Comparison of ENCODE assay signal across 19 mouse cellular contexts in the genomic region with DNA sequence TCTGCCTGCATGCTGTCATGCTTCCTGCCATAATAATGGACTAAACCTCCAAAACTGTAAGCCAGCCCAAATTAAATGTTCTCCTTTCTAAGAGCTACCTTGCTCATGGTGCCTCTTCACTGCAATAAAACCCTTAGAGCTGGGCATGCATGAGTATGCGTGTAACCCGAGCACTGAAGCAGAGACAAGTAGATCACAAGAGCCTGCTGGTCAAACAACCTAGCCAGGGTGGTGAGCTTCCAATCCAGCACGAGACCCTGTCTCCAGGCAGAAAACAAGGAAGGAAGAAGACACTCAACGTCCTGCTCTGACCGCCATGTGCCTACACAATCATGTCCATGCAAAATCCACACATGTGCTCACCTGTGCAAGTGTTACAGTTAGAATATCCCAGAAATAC. TPM values are rescaled to one million over a fixed set of nuclear protein-coding genes. Genes with fewer than 3 reads are reported as not detected.
DNase-seq lines count a peak whose midpoint lies in the region; ATAC-seq and TF ChIP-seq lines count a peak whose summit lies in the region.
"Had no signal": no experiment of that assay in that cellular context is flagged by ENCODE, and none has a peak within 500 bp of the region (broad histone marks: within the 10 kb centered on the region; RNA-seq: fewer than 3 reads in every experiment).

No protein-coding gene starts in this region.

- TF ChIP-seq CTCF in lung, adult 2 months (IDR thresholded peaks at IDR 0.05; ENCODE audit: insufficient read depth, low read length) = no peak
- TF ChIP-seq CTCF in intestine, postnatal 0 days (IDR thresholded peaks at IDR 0.05; ENCODE audit: low read depth) = no peak

- peak; percentile 24 for DNase-seq in gastrocnemius, adult 18-20 months (ENCODE audit: low spot score)
- no peak for DNase-seq in gastrocnemius, adult 8-10 months (ENCODE audit: low spot score in 2 of 2)
- no peak for DNase-seq in kidney, adult 11 months
- DNase-seq in lung, adult 2 months = no peak
- DNase-seq in midbrain, embryonic 10.5 days (ENCODE audit: low spot score) = no peak
- DNase-seq: adrenal gland, postnatal 10 days; cerebellum, adult 11-12 months; cerebellum, postnatal 10 days; forebrain, postnatal 0 days; gastrocnemius, postnatal 25 days; heart, postnatal 4 days had no signal

- 0 out of 2 replicates have a peak, but pooled peaks have one; percentile 15 for ATAC-seq in kidney, embryonic 15.5 days (replicated peaks; ENCODE audit: low FRiP score)
- ATAC-seq in lung, embryonic 16.5 days (ENCODE audit: low read depth) = peak; percentile 59; the same call in 1 of the 2 replicates
- ATAC-seq in intestine, postnatal 0 days = no peak
- ATAC-seq: forebrain, embryonic 13.5 days; forebrain, postnatal 0 days; hindbrain, embryonic 16.5 days had no signal

- peaks cover 58% of the 10 kb centered on the region for H3K4me1 ChIP-seq in kidney, embryonic 15.5 days
- H3K4me1 ChIP-seq in lung, embryonic 16.5 days (replicated peaks; ENCODE audit: control insufficient read depth, insufficient read depth, low read length) = peaks cover 30% of the 10 kb centered on the region
- peaks cover 46% of the 10 kb centered on the region for H3K4me1 ChIP-seq in lung, adult 2 months (ENCODE audit: control insufficient read depth, insufficient read depth, low read length)
- peaks cover 34% of the 10 kb centered on the region for H3K4me1 ChIP-seq in intestine, postnatal 0 days (replicated peaks; ENCODE audit: control insufficient read depth, insufficient read depth, low read length)
- H3K4me1 ChIP-seq in midbrain, embryonic 10.5 days = peaks cover 22% of the 10 kb centered on the region

- H3K36me3 ChIP-seq in kidney, embryonic 15.5 days = no peaks in the 10 kb centered on the region
- no peaks in the 10 kb centered on the region for H3K36me3 ChIP-seq in lung, embryonic 16.5 days (ENCODE audit: control insufficient read depth, insufficient read depth, low read length)
- H3K36me3 ChIP-seq in intestine, postnatal 0 days (ENCODE audit: control insufficient read depth, insufficient read depth) = no peaks in the 10 kb centered on the region
- H3K36me3 ChIP-seq in midbrain, embryonic 10.5 days = peaks cover 4% of the 10 kb centered on the region; the same call in 1 of the 2 replicates
- H3K36me3 ChIP-seq: heart, embryonic 13.5 days; hindbrain, embryonic 12.5 days had no signal

- H3K4me2 ChIP-seq in kidney, embryonic 15.5 days = no peak overlapping the region
- no peak overlapping the region for H3K4me2 ChIP-seq in lung, embryonic 16.5 days (ENCODE audit: low read depth, low read length)
- no peak overlapping the region for H3K4me2 ChIP-seq in intestine, postnatal 0 days (replicated peaks; ENCODE audit: low read depth)
- H3K4me2 ChIP-seq: forebrain, embryonic 13.5 days; heart, embryonic 13.5 days; hindbrain, embryonic 12.5 days had no signal

- 66% methylated on average over 5 of the region's 5 CpGs for WGBS in kidney, embryonic 15.5 days
- WGBS in lung, embryonic 16.5 days = 57% methylated on average over 5 of the region's 5 CpGs
- 59% methylated on average over 5 of the region's 5 CpGs for WGBS in lung, adult 2 months
- WGBS in intestine, postnatal 0 days = 59% methylated on average over 5 of the region's 5 CpGs
- WGBS in midbrain, embryonic 10.5 days = 94% methylated on average over 5 of the region's 5 CpGs

- H3K4me3 ChIP-seq in kidney, embryonic 15.5 days (replicated peaks) = no peak overlapping the region
- H3K4me3 ChIP-seq in lung, embryonic 16.5 days (ENCODE audit: low read length) = no peak overlapping the region
- H3K4me3 ChIP-seq in lung, adult 2 months (replicated peaks; ENCODE audit: extremely low read depth, low read depth, low read length) = no peak overlapping the region
- H3K4me3 ChIP-seq in intestine, postnatal 0 days (ENCODE audit: low read depth, low read length) = no peak overlapping the region
- H3K4me3 ChIP-seq in midbrain, embryonic 10.5 days = no peak overlapping the region
- H3K4me3 ChIP-seq: embryonic facial prominence, embryonic 10.5 days; forebrain, embryonic 13.5 days; heart, embryonic 13.5 days; hindbrain, embryonic 12.5 days had no signal

- no peak overlapping the region for H3K9ac ChIP-seq in kidney, embryonic 15.5 days
- H3K9ac ChIP-seq in lung, embryonic 16.5 days (ENCODE audit: low read length) = no peak overlapping the region
- H3K9ac ChIP-seq in intestine, postnatal 0 days (ENCODE audit: low read depth, low read length) = no peak overlapping the region
- H3K9ac ChIP-seq: forebrain, embryonic 13.5 days; forebrain, postnatal 0 days; heart, embryonic 13.5 days; hindbrain, embryonic 12.5 days had no signal

- H3K27me3 ChIP-seq in kidney, embryonic 15.5 days = no peaks in the 10 kb centered on the region
- H3K27me3 ChIP-seq in lung, embryonic 16.5 days (ENCODE audit: control insufficient read depth, insufficient read depth, low read depth, low read length) = no peaks in the 10 kb centered on the region
- no peaks in the 10 kb centered on the region for H3K27me3 ChIP-seq in intestine, postnatal 0 days (replicated peaks; ENCODE audit: control insufficient read depth, insufficient read depth, low read length)
- H3K27me3 ChIP-seq in midbrain, embryonic 10.5 days (ENCODE audit: low read depth, poor library complexity, severe bottlenecking) = no peaks in the 10 kb centered on the region
- H3K27me3 ChIP-seq: forebrain, embryonic 13.5 days; heart, embryonic 13.5 days; hindbrain, embryonic 12.5 days had no signal

- no peak overlapping the region for H3K27ac ChIP-seq in kidney, embryonic 15.5 days
- peak overlapping the region; percentile 25; the same call in 1 of the 2 replicates for H3K27ac ChIP-seq in lung, embryonic 16.5 days (ENCODE audit: low read length)
- H3K27ac ChIP-seq in intestine, postnatal 0 days (ENCODE audit: low read depth, low read length) = peak overlapping the region; percentile 22; the same call in 1 of the 2 replicates
- no peak overlapping the region for H3K27ac ChIP-seq in midbrain, embryonic 10.5 days (replicated peaks)
- H3K27ac ChIP-seq: embryonic facial prominence, embryonic 10.5 days; forebrain, embryonic 13.5 days; heart, embryonic 13.5 days; hindbrain, embryonic 12.5 days had no signal

- no peak for TF ChIP-seq POLR2A in lung, adult 2 months (IDR thresholded peaks at IDR 0.05; ENCODE audit: borderline replicate concordance, extremely low read depth, low read depth, low read length)

- no peaks in the 10 kb centered on the region for H3K9me3 ChIP-seq in kidney, embryonic 15.5 days (replicated peaks)
- H3K9me3 ChIP-seq in lung, embryonic 16.5 days (ENCODE audit: control insufficient read depth, low read length) = no peaks in the 10 kb centered on the region
- H3K9me3 ChIP-seq in intestine, postnatal 0 days (ENCODE audit: control insufficient read depth) = no peaks in the 10 kb centered on the region
- H3K9me3 ChIP-seq in midbrain, embryonic 10.5 days (replicated peaks) = no peaks in the 10 kb centered on the region
- H3K9me3 ChIP-seq: embryonic facial prominence, embryonic 10.5 days; forebrain, embryonic 13.5 days; heart, embryonic 13.5 days; hindbrain, embryonic 12.5 days had no signal

RNA-seq across cellular contexts. Expression of gene Ankrd11, which starts 50.7 kb away (rescaled TPM):
- total RNA-seq in gastrocnemius, adult 18-20 months (2021) = 10 to 100 TPM; 61.1 to 68.9 TPM
- 10 to 100 TPM; 55.0 to 63.5 (median 62.4) TPM for total RNA-seq in gastrocnemius, adult 8-10 months (2022)
- polyA plus RNA-seq in kidney, embryonic 15.5 days (2015; fragmentation: Nextera tagmentation; extraction: Ambion mirVana) = 33.5 and 38.0 TPM in 2 replicates
- polyA plus RNA-seq in lung, embryonic 16.5 days (2015; fragmentation: Nextera tagmentation; extraction: Ambion mirVana) = 23.9 and 25.8 TPM in 2 replicates
- polyA plus RNA-seq in lung, adult 2 months (2012; rRNA removed) = 48.7 and 67.5 TPM in 2 replicates
- 41.2 and 47.9 TPM in 2 replicates for polyA plus RNA-seq in intestine, postnatal 0 days (2015; fragmentation: Nextera tagmentation; extraction: Ambion mirVana)
- 29.5 TPM in 2 replicates for polyA plus RNA-seq in midbrain, embryonic 10.5 days (2016; fragmentation: Nextera tagmentation; extraction: Ambion mirVana)

Comparison
In these comparisons a context has a peak if more than half of its experiments do, and no peak if none do; other contexts are left out.
1. H3K27ac ChIP-seq: peak in lung, embryonic 16.5 days (single experiment) and intestine, postnatal 0 days (single experiment); none in kidney, embryonic 15.5 days (single experiment) and midbrain, embryonic 10.5 days (single experiment).